ENCODE assay signal across 9 mouse cellular contexts in genomic region chr9:101291676-101292660, GRCm38 (mm10). TPM values are rescaled to one million over a fixed set of nuclear protein-coding genes. Genes with fewer than 3 reads are reported as not detected.
DNase-seq lines count a peak whose midpoint lies in the region; ATAC-seq lines count a peak whose summit lies in the region.
"Had no signal": no experiment of that assay in that cellular context is flagged by ENCODE, and none has a peak within 500 bp of the region (broad histone marks: within the 10 kb centered on the region; RNA-seq: fewer than 3 reads in every experiment).

No protein-coding gene starts in this region.

- no peak for ATAC-seq in cerebellum, adult (ENCODE audit: insufficient number of reproducible peaks, low FRiP score, low TSS enrichment)

- intact Hi-C loops in left cerebral cortex, postnatal 4 days (cut with DNase I): no loop called here

- DNase-seq in cerebellum, adult 18-20 months: peak; percentile 19 to 31
- DNase-seq in left cerebral cortex, postnatal 4 days: peak; percentile 59
- no peak for DNase-seq in left cerebral cortex, adult 9 months (ENCODE audit: low spot score in 2 of 2)
- peak; percentile 41 for DNase-seq in cerebellum, adult 9-10 months
- peak; percentile 11 for DNase-seq in mesoderm, embryonic 11.5 days (ENCODE audit: low read depth, low spot score)
- DNase-seq in testis, postnatal 14 days (ENCODE audit: low spot score): no peak
- no peak for DNase-seq in urinary bladder, postnatal 10 days (ENCODE audit: low spot score)
- DNase-seq: right cerebral cortex, postnatal 25 days had no signal

RNA-seq across cellular contexts. Expression of gene Ppp2r3a, which starts 40.4 kb away (rescaled TPM):
- total RNA-seq in left cerebral cortex, postnatal 4 days (2021): 10 to 100 TPM; 49.8 to 52.4 TPM

Comparison
In these comparisons a context has a peak if more than half of its experiments do, and no peak if none do; other contexts are left out.
1. DNase-seq: peak in cerebellum, adult 18-20 months (2 of 2), left cerebral cortex, postnatal 4 days (single experiment), cerebellum, adult 9-10 months (single experiment) and mesoderm, embryonic 11.5 days (single experiment); none in left cerebral cortex, adult 9 months (0 of 2), testis, postnatal 14 days (single experiment) and urinary bladder, postnatal 10 days (single experiment).